Mouse (Mus musculus): ENCODE measurements around the gene Phf13. TPM values are rescaled to one million over a fixed set of nuclear protein-coding genes. Genes with fewer than 3 reads are reported as not detected.

Gene Phf13
- polyA plus RNA-seq, 2 experiments from 2014 or later = 1.8 to 5.0 TPM

DNA sequence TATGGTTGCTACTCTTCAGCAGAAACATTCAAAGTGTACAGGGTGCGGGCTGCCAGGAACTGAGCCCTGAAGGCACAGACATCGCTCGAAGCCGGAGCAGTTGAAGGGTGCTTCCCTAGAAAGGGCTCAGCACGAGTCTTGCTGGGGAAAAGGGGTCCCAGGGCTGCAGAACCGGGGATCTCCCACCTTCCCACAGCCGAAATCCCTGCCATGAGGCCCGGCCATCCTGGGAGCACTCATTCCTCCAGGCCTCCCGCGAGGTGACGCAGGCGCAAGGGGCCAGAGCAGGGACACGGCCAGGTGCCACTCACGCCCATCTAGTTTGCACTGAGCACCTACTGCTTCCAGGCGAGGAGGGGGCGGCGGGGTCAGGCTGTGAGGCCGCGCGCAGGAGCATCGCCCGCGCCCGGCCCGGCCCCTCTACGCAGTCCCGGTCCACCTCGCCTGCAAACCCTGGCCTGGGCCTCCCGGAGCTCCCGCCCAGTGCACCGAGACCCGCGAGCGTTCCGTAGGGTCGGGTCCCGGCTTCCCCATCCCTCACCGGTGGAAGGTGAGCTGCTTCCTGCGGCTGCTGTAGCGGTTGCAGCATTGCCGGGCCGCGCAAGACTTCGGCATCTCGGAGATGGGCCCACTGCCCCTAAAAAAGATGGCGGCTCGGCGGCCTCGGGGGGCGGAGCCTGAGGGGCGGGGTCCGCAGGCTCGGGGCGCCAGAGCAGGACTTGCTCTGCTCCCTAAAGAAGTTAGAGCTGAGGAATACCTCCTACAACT lies 7.5 kb downstream of the Phf13 start, which contains the start of gene Thap3:
Gene Thap3 (minus strand): TSS at position 656 of the 768 bp plus-strand sequence.
- peak; percentile 71 for ATAC-seq

DNA sequence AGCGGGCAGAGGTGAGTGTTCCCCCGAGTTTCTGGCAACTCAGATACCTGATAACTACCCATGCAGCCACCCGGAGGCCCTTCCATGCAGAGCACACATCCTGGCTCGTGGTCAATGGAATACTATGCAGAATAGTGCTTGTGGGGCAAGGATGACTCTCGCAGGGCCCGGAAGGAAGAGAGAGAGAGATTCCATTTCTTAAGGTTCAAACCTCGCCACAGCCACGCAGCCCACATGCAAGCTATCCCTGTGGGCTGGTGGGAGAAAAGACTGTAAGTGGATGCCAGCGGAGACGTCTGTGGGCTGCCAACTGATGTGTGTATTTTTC lies 8.1 kb downstream of the Phf13 start:
- no peak for ATAC-seq

DNA sequence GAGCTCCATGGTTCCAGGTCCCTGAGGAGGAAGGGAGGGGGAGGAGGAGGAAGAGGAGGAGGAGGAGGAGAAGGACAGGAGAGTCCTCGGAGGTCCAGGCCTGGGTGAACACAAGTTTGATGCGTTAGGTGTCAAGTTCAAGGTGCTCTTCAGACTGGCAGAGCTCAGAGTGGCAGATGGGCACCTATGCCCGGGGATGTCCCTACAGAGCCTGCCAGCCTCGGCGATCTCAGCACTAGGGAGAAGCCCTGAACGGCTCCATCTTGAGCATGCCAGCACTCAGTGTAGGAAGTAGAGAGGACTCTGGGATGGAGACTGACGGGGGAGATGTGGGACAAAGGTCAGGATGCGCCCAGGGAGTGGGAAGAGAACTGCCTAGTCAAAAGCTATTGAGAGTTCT lies 9.4 kb downstream of the Phf13 start:
- no peak for ATAC-seq

DNA sequence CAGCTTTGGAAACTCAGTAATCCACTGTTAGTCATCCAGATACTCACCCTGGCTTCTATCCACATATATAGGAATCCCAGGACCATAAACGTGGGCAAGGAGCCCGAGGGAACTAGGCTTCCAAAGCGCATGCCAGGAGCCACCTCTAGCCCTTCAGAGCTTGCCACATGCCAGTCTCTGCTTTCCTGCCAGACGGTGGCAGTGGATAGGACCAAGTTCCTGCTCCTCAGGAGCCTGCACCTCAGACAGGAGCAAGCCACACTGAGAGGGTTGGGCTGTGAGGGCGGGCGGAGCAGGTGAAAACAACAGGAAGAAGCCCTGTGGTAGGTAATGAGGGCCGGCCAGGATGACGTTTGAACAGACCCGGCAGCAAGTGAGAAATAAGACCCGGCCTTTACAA lies 10.2 kb downstream of the Phf13 start:
- ATAC-seq = peak; percentile 79

DNA sequence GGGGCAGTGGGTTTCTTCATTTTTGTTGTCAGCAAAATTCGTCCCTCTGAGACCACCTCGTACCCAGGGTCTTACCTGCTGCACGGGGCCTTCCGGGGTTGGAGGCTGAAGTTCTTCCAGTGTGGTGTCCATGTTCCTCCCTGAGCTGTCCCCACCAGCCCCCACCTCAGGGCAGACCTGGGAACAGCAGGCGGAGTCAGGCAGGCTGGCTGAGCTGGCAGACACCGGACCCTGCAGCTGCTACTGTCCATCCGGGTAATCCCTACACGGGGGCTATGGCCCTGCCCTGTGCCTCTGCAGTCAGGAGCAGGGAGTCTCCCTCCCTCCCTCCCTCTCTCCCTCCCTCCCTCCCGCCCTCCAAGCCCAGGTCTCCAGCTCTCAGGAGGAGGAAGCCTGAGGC lies 12.5 kb downstream of the Phf13 start:
- no peak for ATAC-seq

DNA sequence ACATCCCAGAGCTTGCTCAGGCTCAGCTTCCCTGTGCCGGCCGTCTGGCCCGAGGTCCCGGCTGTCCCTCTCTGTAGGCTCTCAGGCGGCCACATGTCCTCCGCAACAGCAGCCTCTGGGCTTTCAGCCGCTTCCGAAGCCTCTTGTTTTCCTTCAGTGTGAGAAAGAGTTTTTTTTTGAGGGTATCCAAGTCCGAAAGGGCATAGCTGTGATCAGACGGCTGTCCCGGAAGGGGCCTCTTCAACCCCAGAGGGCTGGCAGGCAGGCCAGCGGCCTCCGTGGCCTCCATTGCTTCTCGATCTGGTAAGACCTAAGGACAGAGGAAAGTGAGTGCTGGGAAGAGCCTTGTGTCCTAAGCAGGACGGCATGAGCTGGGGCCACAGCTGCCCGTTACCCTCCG lies 13.0 kb downstream of the Phf13 start:
- no peak for ATAC-seq

DNA sequence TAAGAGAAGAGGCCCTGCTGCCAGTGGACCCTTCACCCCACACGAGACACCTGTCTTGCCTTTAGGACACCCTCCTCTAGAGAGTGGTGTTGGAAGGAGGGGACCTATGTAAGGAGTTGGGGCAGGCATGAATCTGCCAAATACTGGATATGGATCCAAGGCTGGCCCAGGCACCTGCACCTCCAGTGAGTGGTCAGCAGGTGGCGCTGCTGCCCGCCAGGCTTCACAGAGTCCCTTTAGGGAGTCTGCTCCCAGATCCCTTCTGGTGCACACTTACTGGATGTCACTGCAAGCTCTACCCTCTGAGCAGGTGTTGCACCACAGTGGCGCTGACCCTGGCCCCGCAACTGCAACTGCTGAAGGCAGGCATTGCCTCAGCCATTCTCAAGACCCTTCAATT lies 14.7 kb downstream of the Phf13 start:
- ATAC-seq = peak; percentile 61

DNA sequence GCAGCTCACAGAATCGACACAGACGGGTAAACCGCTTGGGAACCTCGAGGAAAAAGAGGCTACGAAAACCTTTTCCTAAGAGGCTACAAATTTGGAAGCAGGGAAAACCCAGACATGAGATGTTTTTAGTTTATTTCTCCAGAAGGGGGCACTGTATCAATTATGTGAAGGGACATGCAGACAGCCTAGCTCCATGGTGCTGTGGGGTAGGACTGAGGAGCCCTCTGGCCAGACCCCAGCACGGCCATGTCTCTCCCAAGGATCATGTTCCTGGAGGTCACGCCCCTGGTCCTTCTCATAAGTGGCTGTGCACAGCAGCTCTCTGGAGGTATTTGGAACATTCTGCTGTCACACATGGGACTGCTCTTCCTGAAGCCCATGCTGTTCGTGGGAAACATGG lies 15.4 kb downstream of the Phf13 start:
- ATAC-seq = no peak

DNA sequence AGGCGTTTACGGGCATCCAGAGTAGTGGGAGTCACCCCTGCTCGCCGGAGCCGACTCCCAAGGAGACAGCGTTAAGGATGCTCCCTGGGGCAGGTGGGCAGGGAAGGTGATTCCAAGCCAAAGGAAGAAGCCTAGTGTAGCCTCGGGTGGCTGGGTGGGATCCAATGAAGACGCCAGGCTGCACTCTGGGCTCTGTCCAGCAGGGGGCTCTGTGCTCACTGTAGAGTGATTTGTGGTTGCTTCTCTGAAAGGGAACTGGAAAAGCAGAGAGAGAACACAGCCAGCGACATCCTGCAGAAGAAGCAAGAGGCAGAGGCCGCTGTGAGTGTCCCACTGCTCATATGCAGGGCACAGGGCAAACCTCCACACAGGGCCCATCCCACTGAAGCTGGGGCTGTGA lies 18.3 kb downstream of the Phf13 start:
- peak; percentile 68 for ATAC-seq

DNA sequence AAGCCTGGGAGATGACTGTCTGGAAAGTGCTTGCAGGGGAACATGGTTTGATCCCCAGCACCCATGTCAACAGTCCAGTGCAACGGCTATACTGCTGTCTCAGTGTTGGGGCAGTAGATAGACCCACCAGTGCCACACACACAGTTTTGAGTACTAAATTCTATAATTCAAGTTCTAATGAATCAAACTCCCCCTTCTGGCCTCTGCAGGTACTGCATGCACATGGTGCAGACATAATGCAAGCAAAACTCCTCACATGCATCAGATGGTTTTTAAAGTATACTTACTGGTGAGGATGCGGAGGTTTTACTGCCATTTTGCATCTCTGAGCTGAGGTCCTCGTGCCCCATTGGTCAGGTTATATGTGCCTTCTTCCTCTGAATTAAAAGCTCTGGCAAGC lies 20.6 kb downstream of the Phf13 start:
- no peak for ATAC-seq

DNA sequence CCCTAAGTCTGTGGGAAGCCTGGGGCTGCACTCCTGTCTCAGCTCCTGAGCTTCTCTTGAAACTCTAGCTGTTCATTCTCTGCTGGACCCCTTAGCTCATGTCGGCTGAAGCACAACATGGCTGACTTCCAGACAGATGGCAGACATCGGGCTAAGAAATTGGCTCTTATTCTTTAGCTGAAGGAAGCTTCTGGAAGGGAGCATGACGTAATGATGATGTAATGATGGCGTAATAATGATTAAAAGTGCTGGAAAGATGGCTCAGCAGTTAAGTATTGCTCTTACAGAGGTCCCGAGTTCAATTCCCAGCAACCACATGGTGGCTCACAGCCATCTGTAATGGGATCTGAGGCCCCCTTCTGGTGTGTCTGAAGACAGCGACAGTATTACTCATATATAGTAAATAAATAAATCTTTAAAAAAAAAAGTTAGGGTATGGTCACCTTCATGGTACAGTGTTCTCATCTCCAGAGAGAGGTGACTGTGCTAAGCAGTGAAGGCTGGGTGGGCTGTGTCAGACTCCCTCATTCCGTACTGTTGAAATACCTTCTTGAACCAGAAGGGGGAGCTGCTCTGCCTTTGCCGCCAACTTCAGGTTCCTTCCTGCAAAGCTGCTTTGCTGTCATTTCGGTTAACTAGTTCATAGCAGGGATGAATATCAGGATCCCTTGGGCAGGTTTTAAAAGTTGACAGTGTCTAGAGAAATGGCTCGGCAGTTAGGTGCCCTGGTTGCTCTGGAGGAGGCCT lies 23.7 kb downstream of the Phf13 start:
- ATAC-seq = peak; percentile 54

DNA sequence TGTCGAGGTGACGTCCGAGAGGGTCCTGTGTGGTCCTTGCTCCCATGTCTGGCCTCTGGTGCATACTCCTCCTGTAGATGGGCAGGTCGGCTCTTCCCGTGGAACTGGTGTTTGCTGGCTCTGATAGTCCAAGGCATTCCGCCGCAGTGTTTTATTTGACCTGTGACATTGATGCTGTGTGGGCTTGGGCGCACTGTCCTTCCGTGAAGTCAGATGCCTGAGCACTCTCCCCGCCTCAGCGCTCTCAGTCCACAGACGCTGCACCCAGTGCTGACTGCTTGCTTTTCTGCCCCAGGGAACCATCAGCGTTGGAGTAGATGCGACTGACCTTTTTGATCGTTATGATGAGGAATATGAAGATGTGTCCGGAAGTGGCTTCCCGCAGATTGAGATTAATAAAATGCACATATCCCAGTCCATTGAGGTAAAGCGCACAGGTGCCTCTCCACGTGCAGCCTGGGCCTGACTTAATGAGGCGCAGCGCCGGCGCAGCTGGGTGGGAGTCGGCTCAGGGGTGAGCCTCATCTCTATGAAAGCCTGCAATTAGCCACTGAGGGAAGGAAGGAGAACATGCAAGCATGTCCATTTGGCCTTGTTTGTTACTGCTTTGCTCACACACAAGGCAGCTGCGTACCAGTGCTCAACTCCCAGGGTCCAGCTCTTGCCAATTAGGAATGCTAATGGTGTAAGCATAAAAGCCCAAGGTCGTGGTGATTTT lies 27.7 kb downstream of the Phf13 start:
- no peak for ATAC-seq

DNA sequence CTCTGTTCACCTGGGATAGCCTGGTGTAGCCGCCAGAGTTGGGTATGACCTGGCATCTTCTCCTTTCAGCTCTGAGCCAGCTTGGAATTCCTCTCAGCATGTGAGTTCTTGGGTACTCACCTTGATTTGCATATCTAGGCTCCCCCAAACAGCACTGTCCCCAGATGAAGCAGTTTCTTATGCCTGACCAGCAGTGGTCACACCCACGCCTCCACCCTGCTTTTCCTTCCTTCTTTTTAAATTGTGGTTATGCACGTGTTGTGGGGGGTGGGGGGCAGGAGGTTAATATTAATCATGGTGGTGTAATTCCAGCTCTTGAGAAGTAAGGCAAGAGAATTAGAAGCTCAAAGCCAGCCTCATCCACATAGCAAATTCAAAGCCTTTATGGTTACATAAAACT lies 33.2 kb downstream of the Phf13 start:
- ATAC-seq = no peak

DNA sequence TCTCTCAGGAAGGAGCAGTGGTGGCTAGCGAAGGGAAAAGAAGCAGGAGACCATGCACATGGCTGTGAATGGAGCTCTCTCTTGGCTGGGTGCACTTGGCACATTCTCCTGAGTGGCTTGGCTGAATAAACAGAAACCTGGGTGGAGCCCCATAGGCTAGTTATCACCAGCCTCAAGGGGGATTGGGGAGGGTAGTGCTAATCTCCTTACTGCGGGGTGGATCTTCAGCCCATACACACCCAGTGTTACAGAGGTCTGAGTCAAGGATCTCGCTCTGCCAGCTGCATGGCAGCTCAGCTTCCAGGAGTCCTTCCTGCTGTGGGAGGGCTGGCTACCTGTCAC lies 35.6 kb downstream of the Phf13 start:
- no peak for ATAC-seq

DNA sequence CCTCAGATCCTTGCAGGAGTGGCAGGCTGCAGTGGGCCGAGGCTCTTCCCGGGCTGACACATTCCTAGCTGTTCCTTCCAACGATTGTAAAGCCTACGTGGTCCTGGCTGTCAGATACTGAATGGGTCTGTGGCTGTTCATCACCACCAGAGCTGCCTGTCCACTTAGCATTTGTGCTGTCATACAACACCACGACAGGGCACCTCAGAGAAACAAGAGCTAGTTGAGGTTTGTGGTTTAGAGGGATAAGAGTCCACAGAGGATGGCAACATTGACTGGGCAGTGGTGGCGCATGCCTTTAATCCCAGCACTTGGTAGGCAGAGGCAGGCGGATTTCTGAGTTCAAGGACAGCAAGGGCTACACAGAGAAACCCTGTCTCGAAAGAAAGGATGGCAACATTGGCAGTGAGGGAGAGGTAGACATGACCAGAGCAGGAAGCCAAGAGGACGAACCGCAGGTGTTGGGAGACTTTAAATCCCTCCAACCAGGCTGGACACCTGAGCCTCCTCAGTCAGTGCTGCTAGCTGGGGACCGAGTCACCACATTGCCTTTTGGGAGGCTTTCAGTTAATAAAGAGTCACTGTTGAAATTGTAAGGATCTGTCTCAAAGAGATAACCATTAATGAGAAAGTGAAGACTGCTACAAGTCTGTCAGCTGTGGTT lies 36.1 kb downstream of the Phf13 start:
- ATAC-seq = no peak

DNA sequence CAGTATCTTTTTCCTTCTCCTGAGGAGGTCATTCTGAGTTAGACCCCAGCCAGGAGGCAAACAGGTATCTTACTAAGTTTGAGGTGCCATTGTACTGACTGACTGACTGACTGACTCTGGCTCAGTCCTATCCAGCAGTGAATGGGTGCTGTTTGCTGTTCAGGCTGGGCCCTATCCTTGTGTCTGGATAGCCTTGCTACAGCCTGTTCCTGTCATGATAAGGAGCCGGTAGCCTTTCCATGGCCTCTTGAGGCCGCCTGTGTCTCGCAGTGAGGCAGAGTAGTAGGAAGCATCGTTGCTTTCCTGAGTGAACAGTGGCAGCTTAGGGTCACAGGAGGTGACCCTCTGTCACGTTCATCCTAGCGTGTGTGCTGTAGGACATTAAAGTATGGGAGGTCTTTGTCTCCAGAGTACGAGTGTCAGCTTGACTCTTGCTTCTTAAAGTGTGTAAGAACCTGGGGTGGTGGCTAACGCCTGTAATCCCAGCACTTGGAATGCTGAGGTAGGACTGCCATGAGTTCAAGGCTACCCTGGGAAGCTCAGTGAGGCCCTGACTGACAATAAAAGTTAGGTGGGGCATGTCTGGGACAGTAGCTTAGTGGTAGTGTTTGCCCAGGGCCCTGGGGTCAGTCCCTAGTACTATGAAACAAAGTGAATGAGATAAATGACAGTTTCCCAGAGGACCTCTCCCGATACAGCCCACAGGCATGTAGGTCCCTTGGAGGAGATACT lies 38.3 kb downstream of the Phf13 start:
- ATAC-seq = no peak

DNA sequence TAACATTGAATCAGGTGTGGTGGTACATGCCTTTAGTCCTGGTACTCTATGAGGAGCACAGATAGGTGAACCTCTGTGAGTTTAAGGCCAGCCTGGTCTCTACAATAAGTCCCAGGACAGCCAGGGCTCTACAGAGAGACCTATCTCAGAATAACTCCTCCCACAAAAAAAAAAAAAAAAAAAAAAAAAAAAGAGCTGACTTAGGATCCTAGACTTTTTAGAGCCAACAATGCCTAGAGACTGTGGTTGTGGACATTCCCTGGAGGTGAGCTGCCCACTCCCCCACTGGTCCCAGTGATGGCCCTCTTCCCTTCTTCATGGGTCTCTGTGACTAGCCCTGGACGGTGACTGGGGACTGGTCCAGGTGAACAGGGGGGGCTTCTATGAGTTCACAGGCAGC lies 40.3 kb downstream of the Phf13 start:
- no peak for ATAC-seq

DNA sequence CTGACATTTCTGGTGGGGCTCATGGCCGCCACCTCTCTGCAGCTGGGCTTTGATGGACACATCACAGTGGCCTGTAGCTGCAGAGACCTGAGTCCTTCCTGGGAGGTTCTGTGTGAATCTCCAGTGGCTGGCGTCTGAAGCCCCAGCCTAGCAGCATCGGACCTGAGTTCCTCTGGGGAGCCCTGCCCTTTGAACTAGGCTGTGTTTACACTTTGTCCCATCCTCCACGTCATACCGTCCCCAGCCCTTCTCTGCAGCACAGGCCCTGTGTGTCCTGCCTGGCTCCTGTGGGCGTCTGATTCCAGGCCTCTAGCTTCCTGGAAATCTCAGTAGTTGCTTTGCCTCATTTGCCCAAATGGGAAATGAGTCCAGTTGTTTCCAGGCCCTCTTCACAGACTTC lies 42.8 kb downstream of the Phf13 start:
- ATAC-seq = no peak

DNA sequence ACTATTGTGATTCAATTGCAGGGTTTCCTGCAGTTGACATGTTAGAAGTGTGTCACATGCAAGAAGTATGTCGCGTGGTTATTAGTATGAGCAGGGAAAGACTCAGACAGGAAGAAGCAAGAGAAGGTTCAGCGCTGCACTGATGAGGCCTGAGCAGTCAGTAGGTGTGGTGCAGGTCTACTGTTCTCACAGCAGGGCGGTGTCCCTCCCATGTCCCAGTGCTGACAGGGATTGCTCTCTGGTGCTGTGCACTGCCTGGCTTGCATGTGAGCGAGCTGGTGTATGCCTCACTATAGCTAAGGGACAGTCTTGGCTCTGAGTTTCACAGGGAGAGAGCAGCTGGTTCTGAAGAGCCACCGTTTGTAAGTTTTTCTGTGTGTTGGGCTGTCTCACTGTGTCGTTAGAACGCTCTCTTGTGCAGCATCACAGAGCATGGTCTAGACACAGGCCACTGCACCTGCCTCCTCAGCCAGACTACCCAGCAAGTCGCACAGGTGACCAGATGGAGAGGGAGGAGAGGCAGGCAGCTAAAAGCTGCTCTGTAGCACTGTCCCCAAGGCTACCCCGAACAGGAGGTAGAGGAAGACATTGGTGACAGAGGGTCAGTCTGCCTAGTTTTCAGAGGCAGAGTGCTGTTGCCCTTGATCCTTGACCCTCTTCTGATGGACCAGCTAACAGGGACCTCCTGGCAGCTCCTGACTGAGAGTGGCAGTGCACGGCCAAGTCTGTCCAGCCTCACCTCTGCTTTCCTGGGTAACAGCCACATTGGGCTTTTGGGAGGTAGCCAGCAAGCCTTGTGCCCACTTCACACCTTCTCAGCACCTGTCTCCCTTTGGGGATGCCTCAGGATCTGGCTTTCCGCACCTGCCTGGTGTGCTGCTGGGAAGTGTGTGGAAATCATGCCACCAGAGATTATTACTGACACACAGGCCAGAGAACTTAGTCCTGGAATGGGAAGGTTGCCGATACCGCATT lies 47.3 kb downstream of the Phf13 start:
- ATAC-seq = no peak

DNA sequence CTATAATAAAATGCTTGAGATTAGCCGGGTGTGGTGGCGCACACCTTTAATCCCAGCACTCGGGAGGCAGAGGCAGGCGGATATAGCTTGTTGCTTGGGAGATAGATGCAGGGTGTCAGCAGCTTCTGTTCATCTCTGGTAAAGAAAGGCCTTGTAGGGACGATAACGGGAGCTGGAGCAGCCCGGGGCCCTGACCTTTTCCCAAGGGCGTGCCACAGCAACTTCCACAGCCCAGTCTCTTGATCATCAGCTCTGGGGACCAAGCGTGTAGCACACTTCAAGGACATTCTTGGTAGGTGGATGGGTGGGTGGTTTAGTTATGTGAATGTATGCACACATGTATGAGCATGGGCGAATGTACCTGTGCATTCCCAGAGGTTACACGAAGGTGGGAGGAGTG lies 49.8 kb downstream of the Phf13 start:
- no peak for ATAC-seq
